Mouse (Mus musculus) hindbrain, postnatal 0 days (tissue): ENCODE measurements around the gene Sf1. TPM values are rescaled to one million over a fixed set of nuclear protein-coding genes. Genes with fewer than 3 reads are reported as not detected.
A peak's percentile ranks its signal among the peaks of the same experiment; 100 is the strongest.

Experiments
- ATAC-seq: fragments of 200-750 bp; cut with Nextera tagmentation; 2 replicates; pipeline ENCODE4 v1.8.0; 2017; ENCODE audit warnings: mild to moderate bottlenecking, moderate TSS enrichment, moderate library complexity
- DNase-seq: peaks from one replicate; pipeline ENCODE4 v3.0.0-alpha.2; 2015; ENCODE audit warnings: low spot score
- H3K27ac ChIP-seq: fragments of 300-500 bp; sonication (generic); 2 replicates; pipeline ENCODE4 v1.5.1; 2014; ENCODE audit warnings: mild to moderate bottlenecking
- H3K27me3 ChIP-seq: fragments of 300-500 bp; sonication (generic); 2 replicates; pipeline ENCODE4 v1.6.1; 2014; ENCODE audit warnings: low read length, mixed read lengths; ENCODE audit not compliant: insufficient read depth
- H3K36me3 ChIP-seq: fragments of 300-500 bp; sonication (generic); 2 replicates; pipeline ENCODE4 v1.6.1; 2014; ENCODE audit warnings: low read length, mixed read lengths; ENCODE audit not compliant: insufficient read depth
- H3K4me1 ChIP-seq: fragments of 300-500 bp; sonication (generic); 2 replicates; pipeline ENCODE4 v1.6.1; 2014; ENCODE audit warnings: antibody characterized with exemption, low read length, mixed read lengths; ENCODE audit not compliant: insufficient read depth
- H3K4me2 ChIP-seq: fragments of 300-500 bp; sonication (generic); 2 replicates; pipeline ENCODE4 v1.6.1; 2014; ENCODE audit warnings: low read depth, mild to moderate bottlenecking, low read length, moderate library complexity, mixed read lengths
- H3K4me3 ChIP-seq: fragments of 300-500 bp; sonication (generic); 2 replicates; pipeline ENCODE4 v1.5.1; 2014; ENCODE audit warnings: low read length
- H3K9ac ChIP-seq: fragments of 300-500 bp; sonication (generic); replicated peaks from 2 replicates; pipeline ENCODE4 v1.6.1; 2014; ENCODE audit warnings: mild to moderate bottlenecking, low read length, moderate library complexity, mixed read lengths
- H3K9me3 ChIP-seq: fragments of 300-500 bp; sonication (generic); 2 replicates; pipeline ENCODE4 v1.6.1; 2016; ENCODE audit warnings: low read length, mixed read lengths
- CTCF ChIP-seq: IDR thresholded peaks from 2 replicates; pipeline ENCODE4 v1.5.1; 2016; ENCODE audit warnings: antibody characterized with exemption, control low read depth, low read depth
- WGBS: fragments of 180-500 bp; shearing (Covaris S2); extraction: QIAGEN DNeasy Blood & Tissue Kit; methylation state at CpG from one replicate; pipeline ENCODE4 v1.1.7; 2014; 5-methylcytosine and 5-hydroxymethylcytosine counted together
- polyA plus RNA-seq: library from polyadenylated mRNA; unstranded; fragments of >200 nt; fragmentation: Nextera tagmentation; extraction: Ambion mirVana; gene quantifications from 2 replicates; pipeline ENCODE4 v1.2.1, GENCODE M21; 2015
- total RNA-seq: library from RNA; depleted of rRNA; stranded (reverse); fragments of >200 nt; gene quantifications from 2 replicates; pipeline ENCODE4 v1.2.3, GENCODE M21; 2014

Gene Sf1
- total and polyA plus RNA-seq, 2 experiments from 2014 or later: 84.9 to 89.0 TPM

GRCm38 (mm10) chr19:6396237-6396636 is 32.7 kb downstream of the Sf1 start:
- no peaks in the 10 kb centered on the region for H3K9me3 ChIP-seq
- 79% methylated on average over 5 of the region's 5 CpGs for WGBS
- no peak overlapping the region for H3K9ac ChIP-seq
- no peaks in the 10 kb centered on the region for H3K36me3 ChIP-seq
- ATAC-seq (no peak), DNase-seq (no peak)
- no peak overlapping the region for H3K4me2 ChIP-seq
- TF ChIP-seq CTCF: no peak
- H3K4me1 ChIP-seq: no peaks in the 10 kb centered on the region; the same call in 1 of the 2 replicates
- H3K4me3 ChIP-seq: no peak overlapping the region
- no peaks in the 10 kb centered on the region for H3K27me3 ChIP-seq
- no peak overlapping the region for H3K27ac ChIP-seq

- 83% methylated on average over 22 of the region's 22 CpGs for WGBS
- H3K36me3 ChIP-seq: no peaks in the 10 kb centered on the region
- H3K4me1 ChIP-seq: peaks cover 4% of the 10 kb centered on the region; the same call in 1 of the 2 replicates
- H3K27me3 ChIP-seq: no peaks in the 10 kb centered on the region
- H3K4me3 ChIP-seq: no peak overlapping the region
- peak overlapping the region; percentile 100 for H3K4me2 ChIP-seq
- peak overlapping the region; percentile 89; the same call in 1 of the 2 replicates for H3K27ac ChIP-seq
- TF ChIP-seq CTCF: no peak
- no peaks in the 10 kb centered on the region for H3K9me3 ChIP-seq
- DNase-seq (no peak), ATAC-seq (no peak)
- no peak overlapping the region; the same call in 1 of the 2 replicates for H3K9ac ChIP-seq
Observed at GRCm38 (mm10) chr19:6397582-6398249, 34.2 kb downstream of the Sf1 start.

DNA sequence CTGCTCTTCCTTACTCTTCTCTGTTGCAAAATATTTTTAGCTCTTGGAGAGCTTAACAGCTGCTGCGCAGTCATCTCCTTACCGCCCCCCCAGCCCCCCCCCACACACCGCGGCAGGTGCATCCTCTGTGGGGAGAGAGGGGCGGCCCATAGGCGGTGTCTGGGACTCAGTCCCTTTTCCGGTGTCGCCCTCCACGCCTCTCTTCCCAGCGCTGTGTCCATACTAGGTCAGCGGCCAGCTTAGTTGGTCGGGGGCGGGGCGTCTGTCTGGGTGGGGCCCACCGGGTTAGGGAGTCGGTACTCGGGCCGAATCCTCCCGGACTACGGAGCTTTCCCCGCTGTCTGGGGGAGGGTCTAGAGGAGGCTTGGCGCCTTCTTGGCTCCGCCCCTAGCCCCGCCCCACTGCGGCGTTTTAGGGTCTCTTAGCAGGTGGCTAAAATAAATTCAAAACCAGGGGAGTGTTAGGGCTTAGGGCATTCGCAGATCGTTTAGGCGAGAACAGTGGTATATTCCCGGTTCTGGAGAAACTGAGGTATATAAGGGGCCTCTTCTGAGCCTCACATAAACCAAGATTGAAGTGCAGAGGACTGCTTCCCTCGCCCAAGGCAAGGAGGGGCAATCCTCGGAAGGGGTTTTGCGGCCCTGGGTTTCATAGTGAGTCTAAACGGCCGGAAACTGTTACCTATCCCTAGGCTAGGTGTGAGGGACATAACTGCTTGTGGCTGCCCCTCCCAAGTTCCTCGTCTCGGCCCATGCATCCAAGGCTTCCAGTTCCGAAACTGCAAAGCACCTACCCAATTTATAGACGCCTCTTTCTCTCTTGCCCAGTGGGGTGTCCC is 35.2 kb downstream of the Sf1 start:
- TF ChIP-seq CTCF: no peak; the same call in 1 of the 2 replicates
- H3K9me3 ChIP-seq: no peaks in the 10 kb centered on the region
- peak overlapping the region; percentile 65 for H3K4me3 ChIP-seq
- H3K4me1 ChIP-seq: peaks cover 4% of the 10 kb centered on the region; the same call in 1 of the 2 replicates
- DNase-seq: peak; percentile 86
- H3K27me3 ChIP-seq: no peaks in the 10 kb centered on the region
- ATAC-seq: peak; percentile 73
- peak overlapping the region; percentile 79 for H3K9ac ChIP-seq
- peak overlapping the region; percentile 89 for H3K27ac ChIP-seq
- 0 out of 2 replicates have a peak, but pooled peaks cover 6% of the 10 kb centered on the region for H3K36me3 ChIP-seq
- H3K4me2 ChIP-seq: peak overlapping the region; percentile 100
- under 1% methylated on average over 39 of the region's 39 CpGs for WGBS

GRCm38 (mm10) chr19:6399285-6400095 is 36.0 kb downstream of the Sf1 start, which contains the start of gene Rasgrp2:
Gene Rasgrp2, plus strand, starts transcription at chr19:6399340.
- 1% methylated on average over 68 of the region's 87 CpGs for WGBS
- H3K36me3 ChIP-seq: 0 out of 2 replicates have a peak, but pooled peaks cover 7% of the 10 kb centered on the region
- ATAC-seq (peak; percentile 27; the same call in 1 of the 2 replicates), DNase-seq (peak; percentile 73)
- H3K4me3 ChIP-seq: peak within 1 kb of the TSS; percentile 65
- peak within 1 kb of the TSS; percentile 100 for H3K4me2 ChIP-seq
- H3K27ac ChIP-seq: peak within 1 kb of the TSS; percentile 89
- no peak for TF ChIP-seq CTCF
- H3K9me3 ChIP-seq: no peaks in the 10 kb centered on the region
- H3K9ac ChIP-seq: peak within 1 kb of the TSS; percentile 79
- no peaks in the 10 kb centered on the region for H3K27me3 ChIP-seq
- peaks cover 4% of the 10 kb centered on the region; the same call in 1 of the 2 replicates for H3K4me1 ChIP-seq

DNA sequence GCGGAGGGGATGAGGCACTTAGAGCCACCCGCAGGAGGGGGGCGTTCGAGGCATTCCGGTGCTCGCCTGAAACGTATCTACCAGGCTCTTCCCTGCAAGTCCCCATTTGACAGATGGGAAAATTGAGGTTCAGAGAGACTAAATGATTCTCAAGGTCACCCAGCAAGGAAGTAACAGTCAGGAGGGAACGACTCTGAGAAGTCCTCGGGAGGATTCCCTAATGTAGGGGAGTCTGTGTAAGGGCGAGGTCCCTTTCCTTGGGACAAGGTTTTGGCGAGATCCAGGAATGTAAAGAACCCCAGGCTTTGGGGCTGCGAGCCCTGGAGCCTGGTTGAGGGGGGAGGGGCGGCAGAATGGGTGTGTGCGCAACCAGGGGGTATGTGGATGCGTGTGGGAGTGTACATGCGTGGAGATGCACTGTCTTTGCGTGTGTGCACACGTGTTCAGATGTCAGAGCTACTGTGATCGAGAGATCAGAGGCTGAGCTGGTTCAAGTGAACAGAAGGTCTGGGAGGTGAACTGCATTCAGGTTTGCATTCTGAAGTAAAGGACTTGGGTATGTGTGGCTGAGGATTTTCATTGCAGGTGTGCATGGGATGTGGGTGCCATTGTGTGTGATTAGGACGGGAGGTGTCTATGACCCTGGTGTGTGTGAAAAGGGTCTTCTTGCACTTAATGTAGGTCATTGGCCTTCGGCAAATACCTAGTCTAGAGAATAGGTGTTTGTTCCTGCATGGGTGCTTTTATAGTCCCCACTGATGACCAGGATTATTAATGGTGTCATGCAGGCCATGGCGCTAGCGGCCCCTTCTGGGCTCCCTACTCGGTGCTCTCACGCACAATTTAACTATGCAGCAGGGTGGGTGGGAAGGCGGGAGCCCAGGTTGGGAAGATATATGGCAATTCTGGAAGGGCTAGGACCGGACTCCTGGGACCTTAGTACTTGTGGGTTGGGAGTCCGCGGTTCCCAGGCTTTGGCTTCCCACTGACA is 36.9 kb downstream of the Sf1 start:
- DNase-seq: peak; percentile 62
- WGBS: 3% methylated on average over 29 of the region's 29 CpGs

More for the DNA sequence above, 36.9 kb downstream of the Sf1 start:
- peaks cover 4% of the 10 kb centered on the region; the same call in 1 of the 2 replicates for H3K4me1 ChIP-seq
- peak overlapping the region; percentile 89 for H3K27ac ChIP-seq
- no peak; the same call in none of the 2 replicates for TF ChIP-seq CTCF
- no peaks in the 10 kb centered on the region for H3K27me3 ChIP-seq
- H3K36me3 ChIP-seq: 0 out of 2 replicates have a peak, but pooled peaks cover 7% of the 10 kb centered on the region
- H3K9me3 ChIP-seq: no peaks in the 10 kb centered on the region
- peak overlapping the region; percentile 79 for H3K9ac ChIP-seq
- peak; percentile 39 for ATAC-seq
- peak overlapping the region; percentile 100 for H3K4me2 ChIP-seq
- H3K4me3 ChIP-seq: peak overlapping the region; percentile 65
